Comparison of ENCODE assay signal across 14 mouse cellular contexts in genomic region chr12:4460990-4461389, GRCm38 (mm10). TPM values are rescaled to one million over a fixed set of nuclear protein-coding genes. Genes with fewer than 3 reads are reported as not detected.
DNase-seq lines count a peak whose midpoint lies in the region; ATAC-seq and TF ChIP-seq lines count a peak whose summit lies in the region.
"Had no signal": no experiment of that assay in that cellular context is flagged by ENCODE, and none has a peak within 500 bp of the region (broad histone marks: within the 10 kb centered on the region; RNA-seq: fewer than 3 reads in every experiment).

No protein-coding gene starts in this region.

- peak; percentile 52 for TF ChIP-seq CTCF in kidney, adult 2 months (conservative IDR thresholded peaks at IDR 0.05; ENCODE audit: insufficient read depth, insufficient read length, low read depth, low read length)
- peak; percentile 59 for TF ChIP-seq CTCF in stomach, postnatal 0 days (IDR thresholded peaks at IDR 0.05; ENCODE audit: low read depth)

- 85% methylated on average over 2 of the region's 2 CpGs for WGBS in kidney, adult 2 months
- 95% methylated on average over 2 of the region's 2 CpGs for WGBS in kidney, embryonic 15.5 days
- 94% methylated on average over 2 of the region's 2 CpGs for WGBS in stomach, postnatal 0 days

- no peak for TF ChIP-seq POLR2A in kidney, adult 2 months (IDR thresholded peaks at IDR 0.05; ENCODE audit: low read depth, low read length)

- no peak for ATAC-seq in kidney, embryonic 15.5 days (replicated peaks; ENCODE audit: low FRiP score)
- no peak for ATAC-seq in stomach, postnatal 0 days (ENCODE audit: low FRiP score, low TSS enrichment)

- TF ChIP-seq EP300 in stomach, postnatal 0 days (optimal IDR thresholded peaks at IDR 0.05), result no peak

- H3K4me1 ChIP-seq in kidney, adult 2 months (ENCODE audit: control insufficient read depth, insufficient read depth, low read length), result no peaks in the 10 kb centered on the region; the same call in none of the 2 replicates
- H3K4me1 ChIP-seq in kidney, embryonic 15.5 days, result no peaks in the 10 kb centered on the region
- no peaks in the 10 kb centered on the region for H3K4me1 ChIP-seq in stomach, postnatal 0 days (replicated peaks; ENCODE audit: control insufficient read depth, insufficient read depth)
- H3K4me1 ChIP-seq: hindbrain, embryonic 15.5 days; midbrain, embryonic 12.5 days; neural tube, embryonic 12.5 days; stomach, embryonic 15.5 days had no signal

- H3K9me3 ChIP-seq in kidney, embryonic 15.5 days (replicated peaks), result no peaks in the 10 kb centered on the region
- no peaks in the 10 kb centered on the region for H3K9me3 ChIP-seq in stomach, postnatal 0 days (ENCODE audit: control insufficient read depth, low read length)
- H3K9me3 ChIP-seq: heart, embryonic 12.5 days; hindbrain, embryonic 15.5 days; midbrain, embryonic 12.5 days; neural tube, embryonic 12.5 days; stomach, embryonic 15.5 days had no signal

- no peaks in the 10 kb centered on the region for H3K36me3 ChIP-seq in kidney, adult 2 months (ENCODE audit: control insufficient read depth, insufficient read depth, low read length)
- H3K36me3 ChIP-seq in kidney, embryonic 15.5 days, result no peaks in the 10 kb centered on the region
- H3K36me3 ChIP-seq in stomach, postnatal 0 days (ENCODE audit: control insufficient read depth, insufficient read depth, low read length), result no peaks in the 10 kb centered on the region
- H3K36me3 ChIP-seq: heart, embryonic 12.5 days; hindbrain, embryonic 15.5 days; midbrain, embryonic 12.5 days; neural tube, embryonic 12.5 days; stomach, embryonic 15.5 days had no signal

- H3K27ac ChIP-seq in kidney, adult 2 months (ENCODE audit: insufficient read depth, low read depth, low read length), result no peak overlapping the region
- H3K27ac ChIP-seq in kidney, embryonic 15.5 days, result no peak overlapping the region
- H3K27ac ChIP-seq in stomach, postnatal 0 days (replicated peaks), result no peak overlapping the region
- H3K27ac ChIP-seq: hindbrain, embryonic 15.5 days; midbrain, embryonic 12.5 days; neural tube, embryonic 12.5 days; stomach, embryonic 15.5 days had no signal

- no peak overlapping the region for H3K4me3 ChIP-seq in kidney, adult 2 months (ENCODE audit: insufficient read depth, low read depth, low read length)
- no peak overlapping the region for H3K4me3 ChIP-seq in kidney, embryonic 15.5 days (replicated peaks)
- H3K4me3 ChIP-seq in stomach, postnatal 0 days (ENCODE audit: low read depth, low read length), result no peak overlapping the region
- H3K4me3 ChIP-seq: heart, embryonic 12.5 days; hindbrain, embryonic 15.5 days; midbrain, embryonic 12.5 days; neural tube, embryonic 12.5 days; stomach, embryonic 15.5 days had no signal

- H3K4me2 ChIP-seq in kidney, embryonic 15.5 days, result no peak overlapping the region
- H3K4me2 ChIP-seq in stomach, postnatal 0 days (replicated peaks; ENCODE audit: low read depth), result no peak overlapping the region
- H3K4me2 ChIP-seq: heart, embryonic 12.5 days; hindbrain, embryonic 15.5 days; midbrain, embryonic 12.5 days; neural tube, embryonic 12.5 days; stomach, embryonic 15.5 days had no signal

- no peaks in the 10 kb centered on the region for H3K27me3 ChIP-seq in kidney, adult 2 months (replicated peaks; ENCODE audit: control insufficient read depth, insufficient read depth, low read length)
- H3K27me3 ChIP-seq in kidney, embryonic 15.5 days, result no peaks in the 10 kb centered on the region
- H3K27me3 ChIP-seq in stomach, postnatal 0 days (ENCODE audit: control insufficient read depth, insufficient read depth, low read length), result no peaks in the 10 kb centered on the region
- H3K27me3 ChIP-seq: heart, embryonic 12.5 days; hindbrain, embryonic 15.5 days; midbrain, embryonic 12.5 days; neural tube, embryonic 12.5 days; stomach, embryonic 15.5 days had no signal

- H3K9ac ChIP-seq in kidney, embryonic 15.5 days, result no peak overlapping the region
- no peak overlapping the region for H3K9ac ChIP-seq in stomach, postnatal 0 days (ENCODE audit: low read length)
- H3K9ac ChIP-seq: heart, embryonic 12.5 days; hindbrain, embryonic 15.5 days; midbrain, embryonic 12.5 days; neural tube, embryonic 12.5 days; stomach, embryonic 15.5 days had no signal

- no peak for DNase-seq in kidney, adult 2 months
- DNase-seq in thymus, postnatal 0 days (ENCODE audit: low spot score), result peak; percentile 15
- DNase-seq in thymus, postnatal 14 days, result no peak
- peak; percentile 55 for DNase-seq in brain, adult 2 months (ENCODE audit: low read depth, low spot score)
- DNase-seq in stomach, postnatal 0 days (ENCODE audit: low spot score), result no peak
- DNase-seq in right cerebral cortex, postnatal 4 days, result no peak
- no peak for DNase-seq in thymus, postnatal 4 days
- DNase-seq: adrenal gland, adult 2 months had no signal

RNA-seq across cellular contexts. Expression of gene Ncoa1, which starts 16.0 kb away (rescaled TPM):
- 20.1 and 27.6 TPM in 2 replicates for polyA plus RNA-seq in kidney, adult 2 months (2012; rRNA removed)
- 5.4 and 6.9 TPM in 2 replicates for polyA plus RNA-seq in kidney, embryonic 15.5 days (2015; fragmentation: Nextera tagmentation; extraction: Ambion mirVana)
- 5.9 and 7.6 TPM in 2 replicates for polyA plus RNA-seq in thymus, postnatal 0 days (2015; fragmentation: Nextera tagmentation; extraction: Ambion mirVana)
- polyA plus RNA-seq in stomach, postnatal 0 days (2015; fragmentation: Nextera tagmentation; extraction: Ambion mirVana), result 5.0 and 6.0 TPM in 2 replicates

Comparison
In these comparisons a context has a peak if more than half of its experiments do, and no peak if none do; other contexts are left out.
1. DNase-seq: peak in thymus, postnatal 0 days (single experiment) and brain, adult 2 months (single experiment); none in kidney, adult 2 months (single experiment), thymus, postnatal 14 days (single experiment), stomach, postnatal 0 days (single experiment), right cerebral cortex, postnatal 4 days (single experiment) and thymus, postnatal 4 days (single experiment).